Mouse (Mus musculus): ENCODE results near the gene Anapc15. TPM values are rescaled to one million over a fixed set of nuclear protein-coding genes. Genes with fewer than 3 reads are reported as not detected.

Anapc15 gene
- polyA plus RNA-seq, 1 experiment from 2014 or later = 91.2 TPM

Other genes starting within 250 kb of the Anapc15 start
- 45.0 and 54.9 TPM in 2 replicates for gene Clpb, start 200.1 kb upstream of the Anapc15 start, polyA plus RNA-seq (2016; fragmentation: Nextera tagmentation; extraction: Ambion mirVana)
- 2.2 and 4.7 TPM in 2 replicates for gene Phox2a, start 45.4 kb upstream of the Anapc15 start, polyA plus RNA-seq (2016; fragmentation: Nextera tagmentation; extraction: Ambion mirVana)
- gene Inppl1, start 25.5 kb upstream of the Anapc15 start, polyA plus RNA-seq (2016; fragmentation: Nextera tagmentation; extraction: Ambion mirVana) = 37.6 and 37.8 TPM in 2 replicates
- 0.76 TPM in 1 of 2 replicates, not detected in the other for gene Folr2, start 6.5 kb upstream of the Anapc15 start, polyA plus RNA-seq (2016; fragmentation: Nextera tagmentation; extraction: Ambion mirVana)
- gene Folr1, start 7.1 kb downstream of the Anapc15 start, polyA plus RNA-seq (2016; fragmentation: Nextera tagmentation; extraction: Ambion mirVana) = 10.8 and 17.1 TPM in 2 replicates
- gene Lamtor1, start 42.2 kb downstream of the Anapc15 start, polyA plus RNA-seq (2016; fragmentation: Nextera tagmentation; extraction: Ambion mirVana) = 165 and 173 TPM in 2 replicates
- 0.31 and 0.75 TPM in 2 replicates for gene Tomt, start 42.6 kb downstream of the Anapc15 start, polyA plus RNA-seq (2016; fragmentation: Nextera tagmentation; extraction: Ambion mirVana)
- gene Lrrc51, start 70.2 kb downstream of the Anapc15 start, polyA plus RNA-seq (2016; fragmentation: Nextera tagmentation; extraction: Ambion mirVana) = 9.6 and 13.8 TPM in 2 replicates
- gene Numa1, start 70.4 kb downstream of the Anapc15 start, polyA plus RNA-seq (2016; fragmentation: Nextera tagmentation; extraction: Ambion mirVana) = 79.0 and 80.6 TPM in 2 replicates
- gene Il18bp, start 155.0 kb downstream of the Anapc15 start, polyA plus RNA-seq (2016; fragmentation: Nextera tagmentation; extraction: Ambion mirVana) = 2.4 and 3.8 TPM in 2 replicates
- 30.3 and 32.3 TPM in 2 replicates for gene Rnf121, start 201.8 kb downstream of the Anapc15 start, polyA plus RNA-seq (2016; fragmentation: Nextera tagmentation; extraction: Ambion mirVana)
- 37.4 and 42.3 TPM in 2 replicates for gene Xndc1, start 201.8 kb downstream of the Anapc15 start, polyA plus RNA-seq (2016; fragmentation: Nextera tagmentation; extraction: Ambion mirVana)
- gene Xntrpc, start 202.0 kb downstream of the Anapc15 start, polyA plus RNA-seq (2016; fragmentation: Nextera tagmentation; extraction: Ambion mirVana) = 2.0 and 2.2 TPM in 2 replicates
- gene Trpc2, start 219.4 kb downstream of the Anapc15 start, polyA plus RNA-seq (2016; fragmentation: Nextera tagmentation; extraction: Ambion mirVana) = not detected in 2 replicates
- gene Art1, start 238.0 kb downstream of the Anapc15 start, polyA plus RNA-seq (2016; fragmentation: Nextera tagmentation; extraction: Ambion mirVana) = 0.78 and 1.7 TPM in 2 replicates
- gene Art5, start 245.8 kb downstream of the Anapc15 start, polyA plus RNA-seq (2016; fragmentation: Nextera tagmentation; extraction: Ambion mirVana) = 2.7 and 5.7 TPM in 2 replicates